Mouse (Mus musculus) liver, postnatal 0 days (tissue): ENCODE results near the gene Evpl. TPM values are rescaled to one million over a fixed set of nuclear protein-coding genes. Genes with fewer than 3 reads are reported as not detected.

Source experiments
- ATAC-seq: fragments of 200-750 bp; cut with Nextera tagmentation; 2 replicates; pipeline ENCODE4 v1.8.0; 2017; ENCODE audit warnings: mild to moderate bottlenecking, moderate library complexity
- DNase-seq: peaks from one replicate; pipeline ENCODE4 v3.0.0-alpha.2; 2016
- H3K27ac ChIP-seq: fragments of 300-500 bp; sonication (generic); 2 replicates; pipeline ENCODE4 v1.5.1; 2014; ENCODE audit warnings: antibody characterized with exemption, moderate library complexity, mild to moderate bottlenecking, low read depth
- H3K27me3 ChIP-seq: fragments of 300-500 bp; sonication (generic); 2 replicates; pipeline ENCODE4 v1.6.1; 2014; ENCODE audit warnings: low read length, control low read depth, mixed read lengths; ENCODE audit not compliant: insufficient read depth
- H3K36me3 ChIP-seq: fragments of 300-500 bp; sonication (generic); replicated peaks from 2 replicates; pipeline ENCODE4 v1.6.1; 2014; ENCODE audit warnings: mild to moderate bottlenecking, control low read depth, low read length, moderate library complexity, mixed read lengths; ENCODE audit not compliant: insufficient read depth
- H3K4me1 ChIP-seq: fragments of 300-500 bp; sonication (generic); 2 replicates; pipeline ENCODE4 v1.6.1; 2014; ENCODE audit warnings: antibody characterized with exemption, mild to moderate bottlenecking, control low read depth; ENCODE audit not compliant: insufficient read depth
- H3K4me2 ChIP-seq: fragments of 300-500 bp; sonication (generic); 2 replicates; pipeline ENCODE4 v1.6.1; 2014; ENCODE audit warnings: low read depth, mild to moderate bottlenecking, low read length, moderate library complexity, mixed read lengths
- H3K4me3 ChIP-seq: fragments of 300-500 bp; sonication (generic); 2 replicates; pipeline ENCODE4 v1.5.1; 2014; ENCODE audit warnings: low read depth, low read length
- H3K9ac ChIP-seq: fragments of 300-500 bp; sonication (generic); replicated peaks from 2 replicates; pipeline ENCODE4 v1.6.1; 2014; ENCODE audit warnings: mild to moderate bottlenecking, moderate library complexity
- H3K9me3 ChIP-seq: fragments of 300-500 bp; sonication (generic); 2 replicates; pipeline ENCODE4 v1.6.1; 2016; ENCODE audit warnings: mild to moderate bottlenecking, control low read depth, low read length, mixed read lengths
- CTCF ChIP-seq: sonication (generic); IDR thresholded peaks from 2 replicates; pipeline ENCODE4 v1.5.1; 2016; ENCODE audit warnings: antibody characterized with exemption, low read depth
- EP300 ChIP-seq: IDR thresholded peaks from 2 replicates; pipeline ENCODE4 v1.6.1; 2016; ENCODE audit warnings: antibody characterized with exemption, low read depth, mild to moderate bottlenecking
- WGBS: fragments of 180-500 bp; shearing (Covaris S2); extraction: QIAGEN DNeasy Blood & Tissue Kit; methylation state at CpG from one replicate; pipeline ENCODE4 v1.1.7; 2014; ENCODE audit not compliant: insufficient replicate concordance; 5-methylcytosine and 5-hydroxymethylcytosine counted together
- polyA plus RNA-seq: library from polyadenylated mRNA; unstranded; fragments of >200 nt; fragmentation: Nextera tagmentation; extraction: Ambion mirVana; gene quantifications from 2 replicates; pipeline ENCODE4 v1.2.1, GENCODE M21; 2015

Gene Evpl
- polyA plus RNA-seq, 1 experiment from 2014 or later, result 0.07 TPM

DNA sequence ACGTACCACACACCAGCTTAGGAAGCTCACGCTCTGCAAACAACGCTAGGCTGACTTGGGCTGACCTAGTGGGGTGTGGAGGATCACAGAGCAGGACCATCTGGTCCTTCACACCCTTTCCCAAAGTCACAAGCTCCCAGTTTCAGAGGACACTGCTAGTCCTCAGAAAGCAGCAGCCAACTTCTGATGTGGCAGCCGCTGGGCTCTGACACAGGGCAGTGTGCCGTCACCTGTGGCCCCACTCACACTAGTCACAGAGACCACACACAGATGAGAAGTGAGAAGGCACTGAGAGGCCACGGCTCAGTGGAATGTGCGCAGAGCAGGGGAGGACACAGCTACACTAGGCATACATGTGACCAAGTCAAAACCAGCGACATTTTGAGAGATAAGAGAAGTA, 13.0 kb upstream of the Evpl start:
- DNase-seq (no peak), ATAC-seq (no peak)
- 86% methylated on average over 8 of the region's 8 CpGs for WGBS
- TF ChIP-seq EP300 (no peak), CTCF (no peak)
- Histone ChIP-seq H3K27ac (no peak overlapping the region), H3K9me3 (no peaks in the 10 kb centered on the region), H3K27me3 (no peaks in the 10 kb centered on the region), H3K9ac (no peak overlapping the region), H3K36me3 (peaks cover 85% of the 10 kb centered on the region), H3K4me2 (no peak overlapping the region), H3K4me1 (0 out of 2 replicates have a peak, but pooled peaks cover 3% of the 10 kb centered on the region), H3K4me3 (no peak overlapping the region)

DNA sequence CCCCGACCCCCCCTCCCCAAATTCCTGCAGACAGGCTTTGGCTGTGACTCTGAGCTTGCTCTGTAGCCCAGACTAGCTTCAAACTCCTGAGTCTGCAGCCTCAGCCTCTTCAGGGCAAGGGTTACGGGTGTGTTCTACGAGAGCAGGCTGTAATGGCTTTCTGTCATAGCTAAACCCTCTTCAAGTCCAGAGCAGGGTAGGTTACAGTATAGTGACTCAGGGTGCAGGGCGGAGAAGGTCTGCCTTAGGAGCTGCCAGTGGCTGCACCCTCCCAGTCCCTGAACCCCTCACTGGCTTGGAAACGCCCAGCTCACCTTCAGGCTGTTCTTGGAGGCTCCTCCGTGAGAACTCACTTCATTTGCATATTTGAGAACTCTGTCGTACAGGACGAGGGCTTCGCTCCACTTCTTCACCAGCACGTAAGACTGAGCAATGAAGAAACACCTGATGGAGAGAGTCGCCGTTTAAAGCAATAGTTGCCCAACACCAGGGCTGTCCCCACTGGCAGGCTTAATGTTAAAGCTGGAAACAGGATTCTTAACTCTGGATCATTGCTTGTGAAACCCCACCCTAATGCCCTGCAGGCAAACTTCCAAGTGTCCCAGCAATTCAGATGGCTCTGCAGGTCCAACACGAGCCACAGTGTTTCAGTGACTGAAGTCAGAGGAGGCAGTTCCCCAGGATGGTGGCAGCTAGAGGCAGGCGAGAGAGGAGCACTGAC, 9.8 kb upstream of the Evpl start:
- no peak for DNase-seq
- H3K27me3 ChIP-seq, result no peaks in the 10 kb centered on the region
- peaks cover 77% of the 10 kb centered on the region for H3K36me3 ChIP-seq
- no peak overlapping the region for H3K4me3 ChIP-seq
- no peak overlapping the region for H3K4me2 ChIP-seq
- no peaks in the 10 kb centered on the region for H3K9me3 ChIP-seq
- no peak overlapping the region for H3K9ac ChIP-seq
- TF ChIP-seq CTCF (no peak), EP300 (no peak)
- WGBS, result 80% methylated on average over 14 of the region's 14 CpGs
- H3K27ac ChIP-seq, result no peak overlapping the region
- ATAC-seq, result no peak
- H3K4me1 ChIP-seq, result no peaks in the 10 kb centered on the region

DNA sequence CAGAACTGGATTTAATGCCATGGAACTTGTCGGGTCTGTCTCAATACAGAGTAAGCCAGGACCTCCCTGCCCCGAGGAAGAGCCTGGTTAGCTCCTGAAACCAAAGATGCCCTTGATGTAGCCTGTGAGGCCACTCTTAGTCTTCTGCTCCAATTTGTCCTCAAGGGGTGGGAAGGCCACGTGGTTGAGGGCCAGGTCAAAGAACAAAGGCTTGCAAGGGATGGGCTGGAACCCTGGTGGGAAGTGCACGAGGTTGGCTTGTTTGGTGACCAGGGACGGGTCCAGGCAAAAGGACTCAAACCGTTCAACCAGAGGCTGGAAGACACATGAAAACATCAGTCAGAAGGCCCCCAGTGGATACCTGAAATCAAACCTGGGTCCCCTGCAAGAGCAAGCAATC, 7.7 kb upstream of the Evpl start:
- ATAC-seq (no peak), DNase-seq (no peak)
- no peaks in the 10 kb centered on the region for H3K9me3 ChIP-seq
- no peaks in the 10 kb centered on the region; the same call in 1 of the 2 replicates for H3K4me1 ChIP-seq
- H3K4me2 ChIP-seq, result no peak overlapping the region
- WGBS, result 80% methylated on average over 6 of the region's 6 CpGs
- H3K36me3 ChIP-seq, result peaks cover 60% of the 10 kb centered on the region
- TF ChIP-seq CTCF, result no peak
- no peak for TF ChIP-seq EP300
- no peak overlapping the region for H3K4me3 ChIP-seq
- H3K27me3 ChIP-seq, result no peaks in the 10 kb centered on the region
- H3K9ac ChIP-seq, result no peak overlapping the region
- no peak overlapping the region for H3K27ac ChIP-seq

DNA sequence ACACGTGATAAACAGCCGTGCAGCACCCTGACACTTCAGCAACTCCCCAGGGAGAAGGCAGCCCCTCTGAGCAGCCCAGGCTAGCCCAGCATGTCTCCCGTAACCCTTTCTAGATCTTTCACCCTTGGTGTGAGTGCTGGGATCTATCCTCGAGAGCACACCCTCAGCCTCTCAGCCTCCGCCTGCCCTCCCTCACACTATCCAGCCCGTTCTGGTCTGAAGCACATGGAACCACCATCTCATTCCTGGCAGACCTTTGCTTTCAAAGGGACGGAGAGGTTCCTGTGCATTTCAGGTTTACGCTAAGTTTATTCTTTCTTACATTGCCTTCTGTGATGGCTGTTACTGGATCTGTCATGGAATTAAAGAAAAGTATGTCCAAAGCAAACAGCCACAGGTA, 6.7 kb upstream of the Evpl start:
- Histone ChIP-seq H3K9me3 (no peaks in the 10 kb centered on the region), H3K4me3 (no peak overlapping the region), H3K4me2 (no peak overlapping the region), H3K27me3 (no peaks in the 10 kb centered on the region), H3K36me3 (peaks cover 50% of the 10 kb centered on the region), H3K9ac (no peak overlapping the region), H3K4me1 (no peaks in the 10 kb centered on the region; the same call in 1 of the 2 replicates), H3K27ac (no peak overlapping the region)
- ATAC-seq, result no peak
- TF ChIP-seq EP300 (no peak), CTCF (no peak)
- DNase-seq, result no peak
- WGBS, result 84% methylated on average over 8 of the region's 8 CpGs

DNA sequence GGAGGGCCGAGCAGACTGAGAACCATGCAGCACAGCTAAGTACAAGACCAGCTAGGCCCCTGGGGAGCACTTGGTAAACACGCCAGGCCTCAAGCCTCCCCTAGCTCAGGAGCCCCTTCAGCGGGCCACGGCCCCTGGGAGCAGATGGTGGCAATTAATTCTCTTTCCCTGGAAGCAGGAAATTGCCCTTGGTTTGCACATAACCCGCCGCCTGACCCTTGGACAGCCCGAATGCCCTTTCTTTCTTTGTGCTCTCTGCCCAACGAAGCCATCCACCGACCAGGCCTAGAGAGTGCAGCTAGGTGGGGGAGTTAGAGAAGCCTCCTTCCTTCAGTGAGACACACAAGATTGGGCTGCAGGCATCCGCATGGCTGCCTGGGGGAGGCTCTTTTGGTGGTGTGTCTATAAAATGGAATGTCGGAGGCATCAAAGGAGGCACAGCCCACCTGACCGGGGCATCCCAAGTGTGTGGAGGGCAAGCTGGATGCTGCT, 3.9 kb upstream of the Evpl start:
- TF ChIP-seq EP300, result no peak
- no peak for TF ChIP-seq CTCF
- Histone ChIP-seq H3K27me3 (0 out of 2 replicates have a peak, but pooled peaks cover 7% of the 10 kb centered on the region), H3K4me2 (no peak overlapping the region), H3K4me3 (no peak overlapping the region), H3K9me3 (no peaks in the 10 kb centered on the region), H3K4me1 (peaks cover 5% of the 10 kb centered on the region), H3K27ac (no peak overlapping the region), H3K36me3 (peaks cover 23% of the 10 kb centered on the region), H3K9ac (no peak overlapping the region)
- no peak for ATAC-seq
- WGBS, result 69% methylated on average over 12 of the region's 12 CpGs
- DNase-seq, result no peak

DNA sequence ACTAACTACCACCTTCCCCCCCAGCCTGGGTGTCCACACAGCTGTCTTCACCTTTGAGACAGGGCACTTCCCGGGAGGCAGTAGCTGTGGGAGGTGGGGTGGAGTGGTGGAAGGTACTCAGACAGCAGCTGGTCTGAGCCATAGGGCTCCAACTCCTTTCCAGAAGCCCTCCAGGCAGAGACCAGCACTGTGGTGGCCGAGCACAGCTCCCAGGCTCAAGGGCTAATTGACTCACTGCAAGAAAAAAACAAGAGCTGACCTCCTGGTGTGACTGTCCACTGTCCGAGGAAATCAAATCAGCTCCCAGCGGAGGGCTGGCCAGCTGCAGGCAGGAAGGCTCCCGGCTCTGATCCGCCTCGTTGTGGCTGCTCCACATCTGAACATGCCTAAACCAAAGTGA, 1.9 kb upstream of the Evpl start:
- 65% methylated on average over 7 of the region's 7 CpGs for WGBS
- H3K36me3 ChIP-seq, result peaks cover 7% of the 10 kb centered on the region; the same call in 1 of the 2 replicates
- no peak overlapping the region for H3K27ac ChIP-seq
- no peak for TF ChIP-seq CTCF
- no peak for TF ChIP-seq EP300
- ATAC-seq, result no peak
- no peak overlapping the region for H3K9ac ChIP-seq
- 0 out of 2 replicates have a peak, but pooled peaks cover 7% of the 10 kb centered on the region for H3K27me3 ChIP-seq
- H3K4me2 ChIP-seq, result no peak overlapping the region
- H3K4me1 ChIP-seq, result peaks cover 5% of the 10 kb centered on the region
- H3K9me3 ChIP-seq, result no peaks in the 10 kb centered on the region
- no peak for DNase-seq
- no peak overlapping the region for H3K4me3 ChIP-seq
